Mouse (Mus musculus) lung, postnatal 0 days (tissue): ENCODE results near the gene Thbs2.

Experiments
- CTCF ChIP-seq: IDR thresholded peaks from 2 replicates; pipeline ENCODE4 v1.5.1; 2016; ENCODE audit warnings: antibody characterized with exemption, mild to moderate bottlenecking
- EP300 ChIP-seq: IDR thresholded peaks from 2 replicates; pipeline ENCODE4 v1.6.1; 2016; ENCODE audit warnings: antibody characterized with exemption, mild to moderate bottlenecking, control low read depth

DNA sequence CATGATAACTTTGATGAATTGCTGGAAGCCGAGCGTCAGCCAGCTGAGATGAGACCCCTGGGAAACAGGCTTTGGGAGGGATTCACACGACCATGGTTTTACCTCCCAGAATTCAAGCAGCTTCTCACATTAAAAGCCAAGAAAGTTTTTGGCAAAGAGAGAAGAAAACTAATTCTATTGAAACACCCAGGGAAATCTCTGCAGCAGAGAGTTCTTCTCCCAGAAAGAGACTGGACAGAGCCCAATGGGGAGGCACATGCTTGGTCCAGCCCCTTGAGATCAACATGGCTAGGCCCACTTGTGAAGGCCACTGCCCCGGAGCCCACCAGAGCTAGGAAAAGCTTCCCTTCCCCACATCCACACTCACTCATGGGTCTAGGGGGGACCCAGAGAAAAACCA lies 26.9 kb upstream of the Thbs2 start:
- TF ChIP-seq EP300 (no peak), CTCF (no peak)
